9 mouse cellular contexts compared by ENCODE assay signal in the genomic region with DNA sequence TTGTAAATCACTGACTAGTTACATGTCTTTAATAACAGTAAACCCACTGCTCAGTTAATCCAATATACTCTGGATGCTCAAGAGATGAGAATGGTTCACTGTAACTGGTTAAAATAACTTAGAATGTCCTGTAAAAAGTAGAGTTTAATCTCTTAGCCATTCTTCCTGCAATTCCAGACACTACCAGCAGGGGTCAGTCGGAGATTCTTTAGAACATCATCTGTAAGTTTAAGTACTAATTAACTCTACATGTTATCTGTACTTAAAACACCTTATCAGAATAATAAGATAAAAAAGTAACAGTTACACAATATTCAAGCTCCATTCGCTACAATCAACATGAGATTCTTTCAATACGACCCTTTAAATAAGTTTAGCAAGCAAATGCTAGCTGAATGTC. TPM values are rescaled to one million over a fixed set of nuclear protein-coding genes. Genes with fewer than 3 reads are reported as not detected.
DNase-seq lines count a peak whose midpoint lies in the region; ATAC-seq and TF ChIP-seq lines count a peak whose summit lies in the region.
"Had no signal": no experiment of that assay in that cellular context is flagged by ENCODE, and none has a peak within 500 bp of the region (broad histone marks: within the 10 kb centered on the region; RNA-seq: fewer than 3 reads in every experiment).

No protein-coding gene starts in this region.

- ATAC-seq in liver, embryonic 11.5 days (replicated peaks; ENCODE audit: low FRiP score): no peak
- ATAC-seq in G1E (ENCODE audit: extremely low read depth, insufficient number of reproducible peaks, low FRiP score, poor library complexity, severe bottlenecking): no peak

- no peak overlapping the region for H3K27ac ChIP-seq in liver, embryonic 11.5 days (ENCODE audit: low read depth, low read length)

- peak; percentile 18 for DNase-seq in embryo, embryonic 10 days (ENCODE audit: low spot score)
- DNase-seq in embryo, embryonic 9.5 days (ENCODE audit: extremely low spot score): no peak
- DNase-seq in liver: peak; percentile 11
- no peak for DNase-seq in liver, embryonic 11.5 days (ENCODE audit: low spot score)
- no peak for DNase-seq in G1E (ENCODE audit: low spot score)
- DNase-seq in lung, postnatal 36 days: peak; percentile 56
- no peak for DNase-seq in cerebellum, adult 9-11 months
- DNase-seq in ovary, postnatal 10 days (ENCODE audit: low spot score): no peak
- DNase-seq: gastrocnemius, postnatal 10 days had no signal

- H3K27me3 ChIP-seq in liver, embryonic 11.5 days (replicated peaks; ENCODE audit: control insufficient read depth, insufficient read depth, low read length): no peaks in the 10 kb centered on the region
- H3K27me3 ChIP-seq in G1E (ENCODE audit: insufficient read depth, low read length): no peaks in the 10 kb centered on the region

- WGBS in liver, embryonic 11.5 days: 48% methylated on average over 3 of the region's 3 CpGs

- H3K36me3 ChIP-seq in liver, embryonic 11.5 days (ENCODE audit: control insufficient read depth, insufficient read depth, low read length): no peaks in the 10 kb centered on the region
- H3K36me3 ChIP-seq in G1E (replicated peaks): no peaks in the 10 kb centered on the region

- no peak overlapping the region for H3K9ac ChIP-seq in liver, embryonic 11.5 days (ENCODE audit: low read depth, low read length)

- H3K9me3 ChIP-seq in liver, embryonic 11.5 days (ENCODE audit: control insufficient read depth, low read length): no peaks in the 10 kb centered on the region
- H3K9me3 ChIP-seq in G1E (replicated peaks): no peaks in the 10 kb centered on the region

- no peaks in the 10 kb centered on the region for H3K4me1 ChIP-seq in liver, embryonic 11.5 days (replicated peaks; ENCODE audit: control insufficient read depth, insufficient read depth, low read length)
- H3K4me1 ChIP-seq in G1E (ENCODE audit: insufficient read depth, low read depth, low read length): no peaks in the 10 kb centered on the region

- no peak overlapping the region for H3K4me3 ChIP-seq in liver, embryonic 11.5 days (ENCODE audit: low read depth, low read length)
- H3K4me3 ChIP-seq in G1E (ENCODE audit: low read depth, low read length): no peak overlapping the region

- peak; percentile 6; the same call in 1 of the 2 replicates for TF ChIP-seq CTCF in G1E (IDR thresholded peaks at IDR 0.05; ENCODE audit: low read depth, low read length)

- no peak overlapping the region for H3K4me2 ChIP-seq in liver, embryonic 11.5 days

RNA-seq across cellular contexts. Expression of a gene that starts 58.7 kb away (rescaled TPM):
- not detected in 2 replicates for polyA plus RNA-seq in liver, embryonic 11.5 days (2014; fragmentation: Nextera tagmentation; extraction: Ambion mirVana)
- total RNA-seq in G1E (2014; fragmentation: Nextera tagmentation) (not detected in 2 replicates), G1E (2017) (0.05 TPM in 1 of 2 replicates, not detected in the other)
- polyA plus RNA-seq in G1E (2012): not detected in 2 replicates
- total RNA-seq: gastrocnemius, postnatal 10 days had no signal

Comparison
In these comparisons a context has a peak if more than half of its experiments do, and no peak if none do; other contexts are left out.
1. DNase-seq: peak in embryo, embryonic 10 days (single experiment), liver (single experiment) and lung, postnatal 36 days (single experiment); none in embryo, embryonic 9.5 days (single experiment), liver, embryonic 11.5 days (single experiment), G1E (single experiment), cerebellum, adult 9-11 months (single experiment) and ovary, postnatal 10 days (single experiment).